Mouse (Mus musculus) gonadal fat pad, adult 2 months (tissue): Measurements from ENCODE around the gene Nmt1. TPM values are rescaled to one million over a fixed set of nuclear protein-coding genes. Genes with fewer than 3 reads are reported as not detected.

Experiments used
- DNase-seq: peaks from one replicate; pipeline ENCODE4 v3.0.0-alpha.2; 2012; ENCODE audit warnings: low read depth
- polyA plus RNA-seq: library from polyadenylated mRNA; depleted of rRNA; stranded (reverse); fragments of >200 nt; gene quantifications from 2 replicates; pipeline ENCODE4 v1.2.3, GENCODE M21; 2012

Nmt1 gene
- polyA plus RNA-seq, 1 experiment, result 60.0 TPM

- DNase-seq, result no peak
Observed at GRCm38 (mm10) chr11:103076581-103076980, 48.6 kb downstream of the Nmt1 start.

DNA sequence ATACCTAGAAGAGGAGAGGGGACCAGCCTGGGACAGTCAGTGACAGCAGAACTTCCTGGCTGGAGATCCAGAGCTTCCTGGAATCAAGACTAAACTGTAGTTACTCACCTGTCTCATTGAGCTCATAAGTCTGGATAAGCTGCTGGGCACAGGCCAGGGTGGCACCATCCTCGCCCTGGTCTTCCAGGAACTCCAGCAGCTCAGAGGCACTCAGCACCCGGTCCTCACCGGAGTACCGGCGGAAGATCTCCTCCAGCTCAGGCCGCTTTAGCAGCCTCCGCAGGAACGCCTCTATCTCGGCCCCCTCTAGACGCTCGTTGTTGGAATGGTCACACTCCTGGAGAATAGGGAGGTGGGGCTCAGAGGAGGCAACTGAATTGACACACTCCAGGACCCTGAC, 50.1 kb downstream of the Nmt1 start:
- DNase-seq, result no peak

DNA sequence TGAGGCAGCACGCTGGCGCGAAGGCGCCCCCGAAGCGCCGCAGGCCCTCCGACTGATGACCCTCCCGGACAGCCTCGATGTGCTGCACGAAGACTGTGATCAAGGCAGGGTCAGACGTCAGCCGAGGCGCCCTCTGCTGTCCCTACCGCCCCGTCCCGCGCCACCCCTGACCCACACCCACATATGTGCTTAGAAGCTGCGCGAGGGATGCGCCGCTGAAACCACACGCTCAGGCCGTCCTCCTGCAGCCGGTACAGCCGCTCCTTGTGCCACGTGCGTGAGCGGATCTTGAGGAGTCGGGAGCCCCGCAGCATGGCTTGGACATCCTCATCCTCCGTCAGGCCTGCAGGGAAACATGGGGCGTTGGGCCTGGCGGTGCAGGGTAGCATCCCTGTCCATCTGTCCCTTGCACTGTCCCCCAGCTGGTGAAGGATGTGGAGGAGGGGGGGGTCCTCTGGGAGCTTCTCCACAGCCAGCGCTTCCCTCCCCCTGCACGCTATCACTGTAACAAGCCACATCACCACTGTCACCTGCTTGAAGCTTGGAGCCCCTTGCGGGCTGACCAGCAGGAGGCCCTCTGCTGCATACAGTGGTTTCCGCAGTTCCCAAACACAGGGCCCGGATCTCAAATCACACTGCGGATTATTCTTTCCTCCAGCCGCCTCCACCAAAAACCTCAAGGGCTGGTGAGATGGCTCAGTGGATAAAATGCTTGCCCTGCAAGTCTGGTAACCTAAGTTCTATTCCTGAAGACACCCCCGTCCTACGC, 52.5 kb downstream of the Nmt1 start:
- DNase-seq, result no peak

DNA sequence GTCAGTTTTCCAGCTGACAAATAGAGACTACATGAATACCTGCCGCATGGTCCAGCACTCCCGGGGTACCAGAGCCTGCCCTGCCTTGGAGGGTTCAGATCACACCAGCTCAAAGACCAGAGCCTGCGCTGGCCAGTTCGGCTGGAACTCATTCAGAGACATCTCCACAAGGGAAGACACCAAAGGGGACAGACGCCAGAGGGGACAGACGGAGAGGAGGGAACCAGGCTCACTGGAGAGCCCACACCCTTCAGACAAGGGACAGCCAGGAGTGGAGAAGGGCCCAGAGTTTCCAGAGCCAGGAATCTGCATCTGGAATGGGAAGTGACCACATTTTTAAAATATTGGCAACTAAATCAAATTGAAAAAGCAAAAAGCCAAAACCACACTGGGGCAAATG, 53.6 kb downstream of the Nmt1 start:
- no peak for DNase-seq

GRCm38 (mm10) chr11:103093306-103093705, 65.3 kb downstream of the Nmt1 start:
- no peak for DNase-seq

DNA sequence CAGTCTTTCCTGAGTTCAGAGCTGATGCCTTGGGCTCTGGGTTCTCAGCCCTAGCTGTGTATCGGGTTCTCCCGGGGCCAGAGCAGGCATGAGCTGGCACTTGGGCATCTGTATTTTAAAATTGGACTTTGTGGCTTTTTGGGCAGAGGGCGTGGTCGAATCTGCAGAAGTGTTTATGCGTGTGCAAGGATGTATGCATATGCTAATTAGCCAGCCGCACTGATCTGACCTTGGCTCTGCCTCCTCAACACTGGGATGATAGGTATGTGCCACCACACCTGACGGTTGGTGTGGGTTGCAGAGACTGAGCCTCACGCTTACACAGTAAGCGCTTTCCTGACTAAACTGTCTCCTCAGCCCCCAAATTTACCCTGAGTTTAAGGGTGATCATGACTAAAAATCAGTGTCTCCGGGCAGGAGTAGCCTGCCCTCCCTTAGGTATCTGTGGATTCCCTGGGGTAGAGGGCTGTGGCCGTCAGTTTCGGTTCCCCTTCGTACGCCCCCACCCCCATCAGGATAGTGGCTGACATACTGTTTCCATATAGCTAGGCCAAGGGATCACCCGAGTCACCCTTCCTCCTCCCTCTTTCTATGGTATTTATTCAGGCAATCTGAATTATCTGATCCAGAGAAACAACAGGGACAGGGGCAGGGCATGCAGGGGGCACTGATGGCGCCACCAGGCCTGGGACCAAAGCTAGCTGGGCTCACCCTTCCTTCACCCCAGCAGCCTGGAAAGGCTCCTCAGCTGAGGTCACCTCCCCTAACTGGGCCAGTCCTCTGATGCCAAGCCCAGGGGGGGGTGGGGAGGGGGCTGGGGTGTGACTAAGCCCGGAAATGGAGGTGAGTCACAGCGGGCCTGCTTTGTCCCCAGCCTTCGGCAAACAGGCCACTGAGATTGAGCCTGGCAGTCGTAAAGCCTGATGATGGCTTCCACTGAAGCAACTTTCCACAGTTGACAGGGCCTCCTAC, 66.2 kb downstream of the Nmt1 start:
- DNase-seq, result no peak

DNA sequence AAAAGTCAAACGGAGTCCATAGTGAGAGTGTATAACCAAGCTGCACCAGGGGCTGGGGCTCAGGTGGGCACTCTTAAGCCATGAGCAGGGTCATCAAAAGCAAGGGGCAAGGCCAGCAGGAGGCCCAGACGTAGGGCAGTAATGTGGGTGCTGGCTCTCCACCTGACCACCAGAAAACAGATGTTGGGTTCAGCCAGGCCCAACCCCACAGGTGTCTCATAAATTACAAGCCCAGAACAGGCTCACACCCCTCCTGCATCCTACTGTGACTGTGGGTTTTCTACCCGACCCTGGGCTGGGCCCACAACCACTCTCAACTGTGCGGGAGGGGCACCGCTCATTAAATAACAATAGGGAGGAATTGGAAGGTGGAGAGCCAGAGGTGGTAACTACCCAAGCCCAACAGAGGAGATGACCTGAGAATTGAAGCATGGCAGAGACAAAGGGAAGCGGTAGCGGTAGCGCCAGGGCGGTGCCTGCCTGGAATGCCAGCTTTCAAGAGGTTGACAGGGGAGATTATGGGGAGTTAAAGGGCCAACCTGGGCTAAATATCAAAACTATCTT, 67.2 kb downstream of the Nmt1 start:
- DNase-seq, result no peak

DNA sequence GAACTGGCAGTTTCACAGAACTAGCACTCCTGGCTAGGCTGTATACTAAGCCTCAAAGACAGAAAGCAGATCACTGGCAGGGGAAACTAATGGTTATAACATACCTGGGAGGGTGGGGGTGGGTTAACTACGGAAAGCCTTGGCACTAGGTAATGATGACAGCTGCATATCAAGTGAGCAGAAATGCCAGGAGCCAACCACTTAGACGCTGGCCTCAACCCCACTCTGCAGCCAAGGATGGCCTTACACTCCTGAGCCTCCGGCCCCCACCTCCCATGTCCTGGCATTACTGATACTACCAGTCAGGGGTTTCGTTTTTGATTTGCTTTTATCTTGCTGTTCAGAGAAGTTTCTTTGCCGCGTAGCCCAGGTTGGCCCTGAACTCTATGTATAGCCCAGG, 67.8 kb downstream of the Nmt1 start:
- no peak for DNase-seq

GRCm38 (mm10) chr11:103096979-103097894, 69.2 kb downstream of the Nmt1 start:
- DNase-seq, result no peak

GRCm38 (mm10) chr11:103098531-103099190, 70.7 kb downstream of the Nmt1 start:
- DNase-seq, result no peak

- DNase-seq, result no peak
Observed at GRCm38 (mm10) chr11:103099352-103099940, 71.5 kb downstream of the Nmt1 start.

- no peak for DNase-seq
Observed at GRCm38 (mm10) chr11:103100361-103100760, 72.4 kb downstream of the Nmt1 start.

DNA sequence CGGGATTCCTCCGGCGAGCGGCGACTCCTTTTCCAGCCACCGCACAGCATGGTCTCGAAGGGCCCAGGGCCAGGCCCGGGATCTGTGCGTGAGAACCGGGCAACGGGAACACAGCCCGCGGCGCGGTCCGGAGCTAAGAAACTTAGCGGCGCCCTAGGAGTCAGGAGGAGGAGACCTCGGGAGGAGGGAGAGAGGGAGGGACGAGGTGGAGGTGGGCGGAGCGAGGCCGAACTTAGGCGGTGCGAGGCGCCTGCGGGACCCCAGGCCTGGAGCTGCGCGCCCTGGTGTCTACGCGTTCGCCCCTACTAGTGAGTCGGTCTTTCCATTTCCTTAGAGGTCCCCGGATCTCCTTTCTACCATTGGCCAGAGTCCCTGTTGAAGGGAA, 73.5 kb downstream of the Nmt1 start, which contains the start of the genes Plcd3 and Acbd4:
TSS of gene Plcd3 (minus strand) at position 178 of the 385 bp plus-strand sequence.
TSS of gene Acbd4 (plus strand) at position 202 of the 385 bp plus-strand sequence.
- DNase-seq, result no peak

DNA sequence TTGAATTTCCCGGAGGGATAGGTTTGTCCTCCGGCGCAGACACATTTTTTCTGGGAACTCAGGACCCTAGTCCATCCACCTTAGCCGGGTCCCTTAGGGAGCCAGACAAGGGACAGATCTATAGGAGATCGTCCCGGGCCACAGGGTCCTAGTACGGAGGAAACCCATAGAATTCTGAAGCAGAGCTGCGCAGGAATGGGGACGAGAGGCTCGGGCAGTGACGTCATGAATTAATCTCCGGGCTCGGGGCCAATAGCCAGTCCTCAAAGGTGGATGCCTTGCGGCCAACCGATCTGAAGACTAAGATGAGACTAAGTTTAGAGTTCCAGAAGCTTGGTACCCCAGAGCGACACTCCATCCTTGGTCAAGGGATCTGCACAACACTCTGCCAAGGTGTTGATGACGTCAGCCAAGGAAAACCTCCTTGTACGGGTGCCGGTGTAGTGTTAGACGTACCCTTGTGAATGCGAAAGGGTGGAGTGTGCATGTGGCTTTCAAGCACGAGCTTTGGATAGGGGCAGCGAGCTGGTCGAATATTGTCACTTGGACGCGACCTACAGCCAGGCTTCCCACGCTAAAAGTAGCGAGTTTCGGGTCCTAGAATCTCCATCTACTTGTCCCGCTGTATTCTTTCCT, 74.0 kb downstream of the Nmt1 start:
- DNase-seq, result no peak

DNA sequence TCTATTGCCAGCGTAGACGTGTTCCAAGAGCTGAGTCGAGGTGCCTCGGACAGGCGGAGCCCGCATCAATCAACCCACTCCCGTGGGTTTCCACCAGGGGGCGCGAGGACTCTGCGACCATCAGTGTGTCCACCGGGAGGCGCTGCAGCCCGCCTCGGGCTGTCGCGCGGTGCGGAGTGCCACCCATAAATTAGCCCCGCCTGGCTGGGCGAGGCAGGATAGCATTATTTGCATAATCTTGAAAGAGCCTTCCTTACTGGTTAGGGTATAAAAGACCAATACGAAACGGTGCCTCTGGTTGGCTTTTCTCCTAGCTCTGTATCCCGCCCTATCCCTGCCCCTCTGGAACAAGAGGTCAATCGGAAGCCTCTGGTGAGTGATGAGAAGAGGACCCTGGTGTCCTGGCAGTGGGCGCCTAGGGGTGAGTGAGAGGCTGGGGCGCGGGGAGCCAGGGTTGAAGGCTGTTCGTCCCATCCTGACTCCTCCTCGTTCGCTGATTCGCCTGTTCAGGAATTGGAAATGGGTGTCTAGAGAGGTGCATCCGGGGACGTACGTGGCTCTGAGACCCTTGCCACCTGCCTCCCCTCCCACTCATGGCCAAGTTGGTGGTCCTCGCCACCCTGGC, 74.8 kb downstream of the Nmt1 start:
- DNase-seq, result no peak

GRCm38 (mm10) chr11:103103621-103104020, 75.6 kb downstream of the Nmt1 start:
- DNase-seq, result no peak

GRCm38 (mm10) chr11:103104469-103104868, 76.5 kb downstream of the Nmt1 start:
- no peak for DNase-seq

GRCm38 (mm10) chr11:103105180-103105725, 77.3 kb downstream of the Nmt1 start:
- no peak for DNase-seq

DNA sequence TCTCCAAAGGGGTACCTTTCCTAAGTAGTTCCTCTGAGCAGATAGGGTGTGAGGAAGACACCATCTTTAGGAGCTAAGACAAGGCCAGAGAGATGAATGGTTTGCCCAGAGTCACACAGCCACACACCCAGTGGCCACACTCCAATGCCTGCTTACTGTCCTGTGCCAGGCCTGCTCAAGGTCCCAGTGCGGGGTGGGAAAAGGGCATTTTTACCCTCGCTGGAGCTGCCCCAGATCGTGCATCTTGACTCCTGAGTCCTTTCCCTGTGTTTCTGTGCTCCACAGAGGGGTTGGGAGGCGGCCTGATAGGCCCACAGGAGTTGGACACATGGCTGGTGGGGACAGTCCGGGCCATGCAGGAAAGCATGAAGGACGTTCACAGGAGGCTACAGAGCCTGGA, 77.8 kb downstream of the Nmt1 start:
- no peak for DNase-seq
